Mouse (Mus musculus) natural killer cell, adult 2 months (primary cell): ENCODE data around the gene Setd3.
"Not testable (repeated sequence)": the region's sequence is repeated elsewhere in the genome, so short reads cannot be mapped to it uniquely, and the experiment has no call there.

ENCODE experiments used
- DNase-seq, 2 experiments: peaks; one replicate each; pipeline ENCODE4 v3.0.0; 2022; ENCODE audit warnings: low spot score in 2 of 2

The Setd3 gene

GRCm38 (mm10) chr12:108143624-108144498, 35.3 kb downstream of the Setd3 start:
- no peak for DNase-seq

DNA sequence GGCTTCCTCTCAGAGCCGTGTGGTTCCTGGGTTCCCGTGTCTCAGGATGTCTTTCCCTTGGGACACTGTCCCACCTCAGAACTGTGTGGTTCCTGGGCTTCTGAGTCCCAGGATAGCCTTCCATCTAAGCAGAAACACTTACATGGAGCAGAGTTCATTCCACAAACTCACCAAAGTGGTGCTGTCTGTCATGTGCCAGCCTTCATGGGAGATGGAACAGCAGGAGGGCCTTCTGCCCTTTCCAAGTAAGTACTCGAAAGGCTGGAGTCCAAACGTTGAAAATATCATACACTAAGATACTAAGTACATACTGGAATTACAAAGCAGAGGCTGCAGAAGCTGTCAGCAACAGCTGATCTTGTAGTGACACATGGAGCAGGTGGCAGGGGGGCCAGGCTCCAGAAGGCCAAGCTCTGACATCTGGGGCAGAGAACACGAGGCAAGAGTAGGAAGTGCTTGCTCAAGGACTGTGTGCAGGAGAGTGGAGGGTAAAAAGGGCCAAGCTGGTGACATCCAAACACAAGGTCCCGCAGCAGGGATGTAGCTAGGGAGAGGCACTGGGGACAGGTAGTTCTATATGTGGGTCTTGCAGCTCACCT, 43.4 kb downstream of the Setd3 start:
- no peak for DNase-seq

DNA sequence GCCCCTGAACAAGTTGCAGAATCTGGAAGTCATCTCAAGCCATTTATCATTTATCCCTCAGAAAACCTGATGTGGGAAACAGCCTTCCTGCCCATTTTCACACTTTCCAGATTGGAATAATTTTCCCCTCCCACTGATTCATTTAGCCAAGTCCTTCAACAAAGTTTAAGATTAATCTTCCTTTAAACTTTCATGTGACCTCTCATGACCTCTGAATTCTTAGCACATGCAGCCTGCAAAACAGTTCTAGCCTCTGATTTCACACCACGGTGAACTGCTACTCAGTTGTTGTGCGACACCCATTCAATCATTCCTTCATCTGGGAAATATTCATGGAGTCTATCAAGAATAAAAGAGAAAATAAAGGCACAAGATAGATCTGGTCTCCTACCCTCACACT, 45.9 kb downstream of the Setd3 start:
- no peak for DNase-seq

- DNase-seq = no peak
Observed at GRCm38 (mm10) chr12:108132450-108133070, 46.6 kb downstream of the Setd3 start.

DNA sequence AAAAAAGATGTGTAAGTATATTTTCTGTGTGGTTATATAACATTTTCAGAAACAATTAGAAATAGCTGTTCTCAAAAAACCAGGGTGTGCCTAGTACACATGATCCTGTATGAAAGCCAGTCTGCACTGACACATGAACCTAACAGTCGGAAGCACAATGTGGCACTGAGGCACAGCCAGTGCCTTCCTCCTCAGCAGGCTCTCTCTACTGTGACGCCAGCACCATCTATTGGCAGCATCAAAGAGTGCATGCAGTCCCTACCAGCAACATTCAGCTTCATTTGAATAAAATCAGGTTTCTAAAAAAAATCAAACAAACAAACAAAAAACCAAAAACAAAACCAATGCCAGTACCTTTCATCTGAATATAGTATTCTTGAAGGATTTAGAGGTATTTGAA, 57.8 kb downstream of the Setd3 start:
- peak; percentile 55 to 62 for DNase-seq

- DNase-seq = no peak
Observed at GRCm38 (mm10) chr12:108120434-108120833, 58.7 kb downstream of the Setd3 start.

GRCm38 (mm10) chr12:108119930-108120329, 59.2 kb downstream of the Setd3 start:
- no peak for DNase-seq

DNA sequence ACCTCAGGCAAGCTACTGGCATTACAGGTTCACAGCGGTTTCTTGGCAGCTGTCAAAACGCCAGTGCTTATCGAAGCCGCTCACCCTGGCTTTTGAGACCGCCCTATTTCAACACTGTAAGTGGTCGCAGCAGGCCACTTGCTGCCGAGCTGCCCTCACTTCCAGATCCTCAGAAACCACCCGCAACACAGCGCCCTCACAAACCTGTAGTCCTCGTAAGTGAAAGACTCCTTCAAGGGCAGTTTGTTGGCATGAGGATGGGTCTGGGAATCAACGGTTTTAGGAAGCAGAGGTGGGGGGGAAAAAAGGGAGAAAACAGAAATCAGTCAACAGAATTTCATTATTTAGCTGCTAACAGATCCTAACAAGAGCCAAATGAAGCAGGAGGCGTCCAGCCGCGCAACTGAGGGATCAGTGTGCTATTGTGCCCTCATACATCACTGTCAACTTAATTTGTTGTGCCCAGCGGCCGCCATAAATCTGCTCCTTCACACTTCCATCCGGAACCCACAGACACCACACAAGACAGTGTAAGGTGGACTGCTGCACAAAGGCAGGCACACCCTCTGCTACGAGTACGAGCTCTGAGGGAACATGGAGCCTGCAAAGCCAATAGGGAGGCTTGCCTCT, 60.1 kb downstream of the Setd3 start:
- no peak for DNase-seq

- no peak for DNase-seq
Observed at GRCm38 (mm10) chr12:108118503-108118901, 60.6 kb downstream of the Setd3 start.

- no peak for DNase-seq
Observed at GRCm38 (mm10) chr12:108111191-108111590, 67.9 kb downstream of the Setd3 start.

DNA sequence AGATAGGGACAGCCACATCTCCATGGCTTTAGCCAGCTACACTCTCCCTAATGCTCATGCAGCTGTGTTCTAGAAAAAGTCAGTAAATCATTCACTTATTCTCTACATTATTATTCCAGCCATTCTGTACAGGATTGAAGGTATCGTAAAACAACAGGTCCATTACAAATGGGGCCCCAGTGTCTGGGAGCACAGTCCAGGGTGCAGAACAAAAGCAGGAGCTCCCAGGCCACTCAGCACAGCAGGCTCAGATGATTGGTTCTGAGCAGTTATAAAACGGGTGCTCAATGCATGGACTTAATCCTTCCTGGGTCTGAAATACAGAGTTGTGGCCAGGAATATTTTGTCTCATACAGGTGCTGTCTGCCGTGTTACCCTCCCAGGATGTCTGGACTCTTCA, 68.4 kb downstream of the Setd3 start:
- DNase-seq = no peak

DNA sequence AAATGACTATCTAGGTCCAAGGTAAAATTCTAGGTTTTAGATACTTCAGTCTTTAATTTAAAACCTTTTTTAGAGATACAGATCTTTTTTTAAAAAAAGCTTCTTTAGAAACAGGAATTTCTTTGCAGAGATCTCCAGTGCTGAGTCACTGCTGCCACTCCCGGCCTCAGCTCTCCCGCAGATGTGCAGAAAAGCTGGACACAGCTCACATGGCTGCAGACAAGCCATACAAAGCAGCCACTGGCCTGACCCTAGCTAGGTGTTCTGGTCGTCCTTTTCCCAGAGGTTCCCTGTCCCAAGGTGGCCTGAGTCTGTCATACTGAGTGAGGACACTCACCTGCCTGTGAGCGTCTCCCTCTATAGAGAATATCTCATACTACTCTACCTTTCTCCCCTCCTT, 69.4 kb downstream of the Setd3 start:
- DNase-seq = no peak

DNA sequence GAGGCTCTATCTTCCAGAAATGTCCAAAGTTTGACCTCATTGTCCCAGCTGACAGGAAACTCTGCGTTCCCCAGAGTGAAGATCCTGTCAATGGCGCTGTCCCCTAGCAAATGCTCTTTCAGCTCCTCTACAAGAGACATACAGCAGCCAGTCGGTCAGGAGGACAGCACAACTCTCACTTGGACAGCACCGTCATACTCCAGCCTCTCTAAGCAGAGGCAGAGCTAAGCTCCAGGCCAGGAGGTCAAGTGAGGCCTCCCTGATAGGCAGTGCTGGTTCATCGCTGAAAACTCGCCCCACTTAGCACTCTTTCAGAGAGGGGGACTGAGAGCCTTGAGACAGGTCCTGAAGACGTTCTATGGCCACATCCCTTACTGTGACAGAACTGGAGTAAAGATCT, 70.5 kb downstream of the Setd3 start:
- not testable (repeated sequence) for DNase-seq

DNA sequence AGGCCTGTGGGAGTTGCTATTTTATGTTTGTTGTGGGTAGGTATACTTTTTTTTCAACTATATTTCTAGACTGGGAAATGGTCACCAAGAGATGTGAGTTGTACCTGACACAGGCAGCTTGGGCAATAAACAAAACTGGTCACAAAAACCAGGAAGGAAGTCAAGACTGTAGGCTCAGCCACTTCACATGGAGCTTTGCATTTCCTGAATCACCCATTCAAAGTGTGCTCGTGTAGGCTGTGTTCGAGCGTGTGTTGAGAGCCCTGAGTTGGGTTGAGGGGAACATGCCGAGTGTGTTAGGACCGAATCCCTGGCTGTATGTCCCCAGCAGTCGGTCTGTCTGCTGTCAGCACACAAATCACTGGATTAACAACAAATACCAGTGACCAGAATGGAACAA, 75.8 kb downstream of the Setd3 start:
- DNase-seq = no peak

DNA sequence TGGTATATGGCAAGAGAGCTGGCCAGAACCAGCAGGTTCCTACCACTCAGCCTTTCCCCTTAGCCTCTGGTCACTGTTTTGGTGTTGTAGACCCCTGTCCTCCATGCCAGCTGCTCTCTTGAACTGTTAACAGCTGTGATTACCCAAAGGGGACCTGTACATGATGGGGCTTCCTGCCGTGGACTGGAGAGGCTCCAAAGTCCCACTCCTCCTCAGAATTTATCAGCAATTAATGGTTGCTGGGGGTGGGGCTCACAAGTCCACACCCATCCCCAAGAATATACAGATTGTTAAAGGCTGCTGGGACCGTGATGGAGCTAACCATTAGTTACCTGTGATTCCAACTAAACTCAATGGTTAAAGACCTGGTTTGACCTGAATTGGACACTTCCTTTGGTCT, 77.0 kb downstream of the Setd3 start:
- DNase-seq = no peak

GRCm38 (mm10) chr12:108100181-108100580, 78.9 kb downstream of the Setd3 start:
- no peak for DNase-seq

DNA sequence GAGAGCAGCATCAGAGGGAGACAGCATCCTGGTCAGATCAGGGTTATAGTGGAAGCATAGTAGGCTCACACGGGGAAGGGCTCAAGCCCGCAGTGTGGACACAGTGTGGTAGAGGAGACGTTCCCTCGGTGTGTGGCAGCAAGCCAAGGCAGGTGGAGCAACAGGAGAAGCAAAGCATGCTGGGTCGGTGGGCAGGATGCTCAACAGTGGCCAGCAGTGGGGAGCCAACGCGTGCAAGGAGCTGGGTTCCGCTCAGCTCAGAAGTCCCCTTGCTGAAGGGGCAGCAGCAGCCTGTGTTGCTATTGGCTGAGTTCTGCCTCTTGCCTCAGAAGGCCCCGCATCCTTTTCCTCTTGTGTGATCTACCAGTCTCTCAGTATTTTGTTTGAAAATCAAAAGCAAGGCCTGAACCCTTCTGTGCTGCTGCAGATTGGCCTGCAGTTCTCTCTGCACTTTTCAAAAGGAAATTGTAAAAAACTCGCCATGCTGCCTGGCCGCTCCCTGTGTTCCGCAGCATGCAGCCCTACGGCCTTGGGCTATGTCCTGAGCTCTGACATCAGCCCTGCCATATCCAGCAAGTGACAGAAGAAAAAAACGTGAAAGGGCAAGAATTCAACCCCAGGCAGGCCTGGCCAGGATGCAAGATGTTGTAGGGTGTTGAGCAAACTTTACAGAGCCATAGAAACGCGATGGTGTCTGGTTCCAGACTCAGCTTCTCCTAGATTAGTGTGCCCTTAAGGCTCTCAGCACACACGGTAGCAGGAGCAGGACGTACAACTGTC, 80.7 kb downstream of the Setd3 start:
- no peak for DNase-seq

DNA sequence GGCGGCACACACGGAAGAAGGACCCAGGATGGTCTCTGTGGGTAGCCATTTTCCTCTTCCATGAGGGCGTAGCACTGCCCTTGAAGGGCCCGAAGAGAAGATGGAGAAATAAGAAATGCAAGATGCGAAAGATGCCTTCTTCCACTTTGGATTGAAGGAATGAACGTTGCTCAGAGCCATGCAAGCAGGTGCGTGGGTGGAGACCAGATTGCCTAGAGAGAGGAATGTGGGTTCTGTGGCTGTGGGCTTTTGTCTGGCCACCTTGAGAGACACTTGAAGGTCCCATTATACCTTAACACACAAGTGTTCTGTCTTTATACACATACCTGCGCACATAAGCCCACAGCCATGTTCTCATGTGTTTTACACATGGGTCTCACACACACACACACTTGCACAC, 81.5 kb downstream of the Setd3 start:
- DNase-seq = no peak

GRCm38 (mm10) chr12:108088253-108088652, 90.9 kb downstream of the Setd3 start:
- no peak for DNase-seq

DNA sequence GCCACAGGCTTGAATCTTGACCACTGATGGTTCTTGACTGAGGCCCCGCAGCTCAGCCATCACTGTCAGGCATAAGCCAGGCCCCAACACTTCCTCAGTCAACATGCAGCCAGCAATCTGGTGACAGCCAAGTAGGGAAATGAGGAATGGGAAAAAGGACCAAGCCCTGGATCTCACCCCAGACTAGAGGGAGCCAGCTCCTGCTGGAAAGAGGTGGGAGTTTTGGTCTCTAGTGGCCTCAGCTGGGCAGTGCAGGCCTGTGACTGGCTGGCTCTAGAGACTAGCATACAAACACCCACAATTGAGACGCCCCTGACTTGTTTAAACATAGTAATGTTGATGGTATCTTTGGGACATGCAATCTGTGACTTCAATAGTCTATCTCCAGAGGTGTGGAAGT, 91.6 kb downstream of the Setd3 start:
- DNase-seq = no peak

- DNase-seq = no peak
Observed at GRCm38 (mm10) chr12:108078122-108078752, 100.9 kb downstream of the Setd3 start.
